Mouse (Mus musculus) kidney, postnatal 4 days (tissue): ENCODE data around the gene Tenm4.

ENCODE experiments used
- DNase-seq, 2 experiments: peaks; one replicate each; pipeline ENCODE4 v3.0.0; 2021; ENCODE audit warnings: mixed read lengths in 2 of 2

Gene Tenm4

DNA sequence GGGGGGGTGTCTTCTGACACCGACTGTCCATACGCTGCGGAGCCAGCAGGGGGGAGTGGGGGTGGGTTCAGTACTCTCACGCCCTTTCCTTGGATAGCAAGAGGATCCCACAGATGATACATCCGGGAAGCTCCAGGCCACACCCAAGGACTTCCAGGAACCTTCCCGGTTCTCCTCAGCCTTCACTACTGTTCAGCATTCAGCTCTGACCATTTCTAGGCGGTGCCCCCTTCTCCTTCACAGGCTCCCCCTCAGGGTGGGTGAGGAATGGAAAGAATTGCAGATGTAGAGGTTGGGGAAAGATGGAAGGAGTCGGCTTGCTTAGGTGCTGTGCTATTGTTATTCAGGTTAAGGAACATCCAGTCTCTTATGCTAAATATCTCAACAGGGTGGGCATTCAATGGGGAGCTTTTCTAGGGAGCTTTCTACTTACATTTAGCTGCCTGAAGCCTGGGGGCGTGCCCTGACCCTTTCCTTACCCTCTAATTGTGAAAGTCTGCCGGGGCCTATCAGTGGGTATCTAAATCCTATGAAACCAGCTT is 33.8 kb downstream of the Tenm4 start:
- DNase-seq: no peak

DNA sequence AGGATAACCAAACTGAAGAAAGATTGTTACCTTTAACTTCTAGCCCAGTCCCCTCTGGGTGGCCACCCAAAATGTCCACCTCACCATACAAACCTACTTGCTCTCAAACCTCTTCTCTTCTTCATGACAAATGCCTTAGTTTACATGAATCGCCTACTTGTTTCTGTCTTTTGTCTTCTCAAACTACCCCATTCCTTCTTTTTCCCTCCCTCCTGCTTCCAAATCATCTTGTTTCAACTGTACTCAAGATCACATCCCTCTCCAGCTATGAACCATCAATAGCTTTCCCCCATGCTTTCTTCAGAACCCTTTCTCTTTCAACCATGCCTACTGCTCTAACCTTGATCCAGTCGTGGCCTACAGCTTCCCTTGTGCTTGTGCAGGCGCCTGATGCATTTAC is 36.0 kb downstream of the Tenm4 start:
- no peak for DNase-seq

DNA sequence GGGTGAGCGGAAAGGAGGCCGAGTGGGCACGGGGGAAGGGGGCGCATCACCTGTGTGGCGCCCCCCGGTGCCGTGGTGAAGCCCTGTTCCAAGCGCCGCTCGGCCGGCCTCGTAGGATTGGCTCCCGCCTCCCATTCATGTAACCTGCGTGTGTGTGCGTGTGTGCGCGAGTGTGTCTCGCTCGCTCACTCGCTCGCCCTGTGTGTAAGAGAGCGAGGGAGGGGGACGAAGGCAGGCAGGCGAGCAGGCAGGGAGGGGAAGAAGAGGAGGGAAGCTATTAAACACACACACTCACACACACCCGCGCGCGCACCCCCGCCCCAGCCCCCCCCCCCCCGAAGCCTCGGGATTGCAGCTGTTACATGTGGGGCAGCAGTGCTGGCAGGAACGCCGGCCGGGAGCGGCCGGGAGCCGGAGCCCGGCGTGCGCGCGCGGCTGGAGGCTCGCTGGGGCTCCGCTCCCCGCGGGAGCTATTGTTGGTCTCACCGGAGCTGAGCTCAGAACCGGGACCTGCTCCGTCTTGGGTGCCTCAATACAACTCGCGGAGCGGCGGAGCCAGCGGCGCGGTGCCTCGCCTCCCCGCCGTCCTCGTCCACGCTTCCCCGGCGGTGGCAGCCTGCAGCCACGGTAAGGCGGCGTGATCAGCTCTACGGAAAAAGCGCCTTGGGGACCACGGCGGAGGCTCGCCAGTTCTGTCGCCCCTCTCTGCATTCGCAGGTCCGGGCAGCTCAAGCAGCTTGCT is 38.9 kb downstream of the Tenm4 start:
- DNase-seq: peak; percentile 57 to 78

DNA sequence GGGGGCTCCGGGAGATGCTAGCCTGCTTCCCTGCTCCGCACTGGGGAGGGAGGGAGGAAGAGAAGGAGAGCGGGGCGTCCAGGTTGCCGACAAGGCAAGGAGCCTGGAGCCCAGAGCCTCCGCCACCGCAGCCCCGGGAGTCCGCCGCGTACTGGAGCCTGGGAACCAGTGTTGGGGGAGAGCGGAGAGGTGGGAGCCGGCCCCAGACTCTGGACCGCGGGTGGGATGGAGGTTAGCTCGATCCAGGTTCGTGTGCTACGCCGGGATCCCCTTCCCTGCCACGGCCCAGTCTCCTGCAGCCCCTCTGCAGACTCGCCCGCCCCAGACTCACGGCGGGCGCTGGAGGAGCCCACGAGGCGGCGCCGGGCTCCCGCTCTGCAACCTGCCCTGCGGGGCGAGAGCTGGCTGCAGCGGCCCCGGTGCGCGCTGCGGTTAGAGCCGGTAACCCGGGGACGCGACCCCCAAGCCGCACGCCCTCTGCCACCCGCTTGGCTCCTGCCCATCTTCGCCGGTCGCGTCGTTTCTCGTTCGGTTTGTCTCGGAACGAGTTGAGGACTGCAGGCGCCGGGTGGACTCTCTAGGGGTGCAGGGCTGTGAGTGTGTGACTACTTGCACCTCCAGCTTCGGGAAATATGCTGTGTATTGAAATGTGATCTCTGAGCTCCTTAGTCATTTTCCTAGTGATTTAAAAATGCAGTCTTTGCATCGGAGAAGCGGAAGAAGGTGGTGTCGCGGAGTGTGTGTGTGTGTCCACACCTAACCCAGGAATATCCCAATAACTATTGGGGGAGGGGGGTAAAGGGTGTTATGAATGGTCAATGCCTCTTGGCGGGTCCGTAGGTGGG is 39.7 kb downstream of the Tenm4 start:
- DNase-seq: peak; percentile 70 to 82

DNA sequence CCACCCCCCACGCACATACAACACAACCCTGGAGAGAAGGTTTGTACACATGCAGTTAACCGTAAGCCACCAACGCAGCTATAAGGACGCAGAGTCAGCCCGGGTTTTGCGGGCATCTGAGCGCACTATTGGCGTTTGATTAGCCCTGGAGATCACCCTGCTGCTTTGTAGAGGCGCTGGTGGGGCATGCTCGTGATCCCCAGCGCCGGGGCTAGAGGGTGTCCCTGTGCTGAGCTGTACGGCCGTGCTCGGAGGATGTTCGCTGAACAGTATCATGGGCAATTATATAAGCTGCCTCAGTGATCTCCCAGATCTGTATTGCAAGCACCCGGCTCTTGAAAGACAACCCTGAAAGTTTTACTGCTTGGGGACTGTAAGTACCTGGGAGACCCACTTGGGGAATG is 40.6 kb downstream of the Tenm4 start:
- peak; percentile 39 to 58 for DNase-seq

DNA sequence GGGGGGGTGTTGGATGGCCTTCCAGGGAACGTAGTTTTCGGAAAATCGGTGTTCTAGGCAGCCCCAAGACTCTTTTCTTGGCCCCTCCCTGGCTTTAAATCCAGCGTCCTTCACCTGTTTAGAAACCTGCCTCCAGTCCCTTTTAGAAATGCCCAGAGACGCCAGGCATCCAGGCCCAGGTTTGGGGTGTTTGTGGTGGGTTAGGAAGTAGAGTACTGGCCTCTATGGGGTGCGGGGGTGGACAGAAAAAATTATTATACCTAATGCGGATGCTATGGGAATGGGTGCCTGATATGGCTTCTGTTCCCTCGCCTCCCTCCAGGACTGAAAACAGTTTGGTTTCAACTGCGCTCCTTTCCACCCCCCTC is 41.2 kb downstream of the Tenm4 start:
- DNase-seq: no peak

DNA sequence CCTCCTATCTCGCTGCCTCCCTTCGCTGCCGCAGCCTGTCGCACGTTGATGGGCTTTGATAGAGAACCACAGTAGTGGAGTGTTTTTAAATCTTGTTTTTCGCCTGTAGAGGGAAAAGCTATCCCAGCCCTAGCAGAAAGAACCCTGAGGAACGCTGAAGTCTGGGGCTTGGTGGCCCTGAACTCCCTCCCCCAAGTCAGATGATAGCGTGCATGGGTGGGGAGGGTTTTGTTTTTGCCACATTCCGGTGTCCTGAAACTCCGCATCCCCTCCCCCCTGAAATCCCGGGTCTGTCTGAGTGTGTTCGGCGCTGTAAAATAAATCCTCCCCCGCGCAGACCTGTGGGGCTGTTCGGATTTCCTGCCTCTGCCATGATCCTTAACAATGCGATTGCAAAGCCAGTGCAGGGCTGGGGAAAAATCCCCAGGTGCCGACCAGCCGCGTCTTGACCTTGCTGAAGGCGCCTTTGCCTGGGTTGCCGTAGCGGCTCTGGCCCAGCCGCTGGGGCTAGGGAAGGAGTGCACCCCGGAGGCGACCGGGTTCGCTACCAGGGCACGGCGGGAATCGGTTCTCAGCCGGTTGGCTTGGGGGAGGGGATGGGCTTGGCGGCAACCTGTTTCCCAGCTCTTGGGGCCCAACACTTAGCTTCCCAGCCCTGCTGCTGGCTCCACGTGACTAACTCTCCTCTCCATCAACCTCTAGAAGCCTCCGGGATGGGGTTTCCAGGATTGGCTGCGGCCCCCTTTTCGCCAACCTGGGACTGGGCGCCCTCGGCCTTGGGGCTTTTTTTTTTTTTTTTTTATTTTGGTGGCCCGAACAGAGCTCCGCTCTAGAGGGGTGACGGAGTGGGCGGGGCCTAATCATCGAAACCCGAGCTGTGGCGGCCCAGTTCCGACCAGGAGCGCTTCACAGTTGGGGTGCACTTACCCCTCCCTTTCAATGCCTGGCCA is 41.8 kb downstream of the Tenm4 start:
- peak; percentile 80 to 86 for DNase-seq

DNA sequence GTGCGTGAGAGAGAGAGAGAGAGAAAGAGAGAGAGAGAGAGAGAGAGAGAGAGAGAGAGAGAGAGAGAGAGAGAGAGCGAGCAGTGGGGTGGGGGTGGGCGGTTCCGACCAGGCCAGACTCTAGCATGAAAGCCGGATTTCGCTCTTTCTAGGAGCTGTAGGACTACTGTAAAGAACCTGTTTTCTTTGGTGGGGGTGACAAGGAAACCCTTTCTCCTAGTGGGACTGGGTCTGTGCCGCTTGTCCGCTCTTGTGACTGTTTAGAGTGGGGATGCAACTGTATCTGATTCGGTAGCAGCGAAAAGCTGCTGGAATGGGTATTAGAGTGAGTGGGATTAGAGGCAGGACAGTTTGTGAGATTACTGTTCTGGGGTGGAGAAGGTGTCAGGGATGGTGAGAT is 42.7 kb downstream of the Tenm4 start:
- DNase-seq: peak in 1 of 2 experiments; percentile 18

DNA sequence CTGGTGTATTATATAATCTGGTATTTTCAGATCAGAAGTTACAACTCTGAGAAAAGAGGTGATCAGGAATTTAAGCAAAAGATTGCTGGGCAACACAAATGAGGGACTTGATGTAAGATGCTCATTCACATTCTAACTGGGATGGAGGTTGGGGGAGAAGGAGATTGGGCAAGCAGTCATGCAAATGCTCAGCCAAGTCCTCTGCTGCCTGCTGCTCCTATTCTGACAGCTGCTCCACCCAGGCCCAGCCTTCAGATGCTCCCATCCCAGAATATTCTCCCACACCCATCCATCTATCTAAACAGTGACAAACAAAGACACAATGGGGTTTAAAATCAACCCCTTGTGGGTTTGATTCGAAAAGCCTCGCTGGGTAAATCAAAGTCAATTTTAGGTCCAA is 43.8 kb downstream of the Tenm4 start:
- DNase-seq: no peak

DNA sequence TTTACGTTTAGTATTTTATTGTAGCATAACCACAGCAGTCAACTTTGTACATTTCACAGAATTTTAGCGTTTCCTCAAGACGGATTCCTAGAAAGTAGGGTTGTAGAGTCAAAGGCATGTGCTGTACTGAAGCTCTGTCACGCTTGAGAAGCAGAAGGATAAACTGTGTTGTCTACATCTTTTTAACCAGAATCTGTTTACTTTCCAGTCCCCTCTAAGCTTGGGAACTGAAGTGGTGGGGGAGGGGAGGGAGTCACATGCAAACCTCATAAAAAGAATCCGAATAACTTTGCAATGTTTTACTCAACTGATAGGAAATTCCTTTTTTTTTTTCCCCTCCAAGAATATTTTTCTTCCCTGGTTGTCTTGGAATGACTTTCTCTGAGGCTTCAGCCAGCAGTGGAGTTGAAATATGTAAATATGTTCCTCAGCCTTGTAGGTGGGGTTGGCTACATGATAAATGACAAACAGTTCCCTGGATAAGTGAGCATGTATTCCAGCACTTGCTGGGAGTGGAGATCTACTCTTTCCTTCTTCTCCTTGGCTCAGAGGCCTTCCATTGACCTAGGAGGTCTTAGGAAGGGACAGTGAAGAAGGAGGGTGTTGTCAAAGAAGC is 45.0 kb downstream of the Tenm4 start:
- peak in 1 of 2 experiments; percentile 31 for DNase-seq

DNA sequence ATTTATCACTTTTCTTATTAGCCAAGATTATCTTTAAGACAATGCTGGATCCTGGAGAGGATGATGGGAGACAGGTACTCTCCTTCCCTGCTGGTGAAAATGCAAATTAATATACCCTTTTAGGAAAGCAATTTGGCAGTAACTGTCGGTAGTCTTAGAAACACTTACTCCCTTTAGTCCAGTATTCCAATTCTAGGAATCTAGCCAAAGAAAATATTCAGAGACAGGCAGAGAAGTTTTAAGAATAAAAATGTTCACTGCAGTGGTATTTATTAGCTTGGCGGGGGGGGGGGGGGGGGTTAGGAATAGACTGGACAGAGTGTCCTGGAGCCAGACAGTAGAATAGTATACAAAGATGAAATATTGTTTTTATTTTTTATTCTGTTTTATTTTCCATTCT is 48.3 kb downstream of the Tenm4 start:
- no peak for DNase-seq

DNA sequence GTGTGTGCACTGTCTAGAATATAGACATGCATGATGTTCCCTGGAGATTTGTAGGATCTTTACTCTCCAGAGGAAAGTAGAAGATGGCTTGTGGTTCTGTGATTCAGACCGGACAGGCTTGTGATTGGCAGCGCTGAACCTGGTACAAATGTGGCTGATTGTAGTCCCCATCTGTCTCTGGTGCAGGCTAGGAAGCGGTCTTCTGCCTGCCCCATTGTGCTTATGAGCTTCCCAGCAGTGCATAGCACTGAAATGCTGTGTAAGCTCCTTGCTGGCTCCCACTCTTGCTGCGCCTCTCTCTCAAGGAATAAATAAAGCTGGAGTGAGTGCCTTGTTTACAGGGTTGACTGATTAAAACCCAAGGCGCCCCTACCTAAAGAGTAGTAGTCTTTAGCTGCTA is 49.6 kb downstream of the Tenm4 start:
- no peak for DNase-seq

DNA sequence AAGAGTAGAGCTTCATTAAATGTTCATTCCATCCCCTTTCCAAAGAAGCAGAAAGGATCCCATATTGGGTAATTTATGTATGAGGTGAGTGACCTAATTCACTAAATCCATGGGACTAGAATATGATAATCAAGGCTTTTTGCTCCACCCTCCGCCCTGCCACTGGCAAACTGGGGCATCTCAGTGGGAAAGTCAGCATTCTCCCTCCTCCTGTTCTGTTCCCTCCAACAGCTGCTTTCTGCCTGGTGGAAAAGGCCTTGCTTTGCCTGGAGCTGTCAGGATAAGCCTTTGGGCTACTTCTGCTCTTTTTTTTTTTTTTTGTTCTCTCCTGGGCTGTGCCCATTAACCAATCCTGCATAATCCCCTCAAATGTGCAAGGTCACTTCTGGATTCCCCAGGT is 51.5 kb downstream of the Tenm4 start:
- no peak for DNase-seq

DNA sequence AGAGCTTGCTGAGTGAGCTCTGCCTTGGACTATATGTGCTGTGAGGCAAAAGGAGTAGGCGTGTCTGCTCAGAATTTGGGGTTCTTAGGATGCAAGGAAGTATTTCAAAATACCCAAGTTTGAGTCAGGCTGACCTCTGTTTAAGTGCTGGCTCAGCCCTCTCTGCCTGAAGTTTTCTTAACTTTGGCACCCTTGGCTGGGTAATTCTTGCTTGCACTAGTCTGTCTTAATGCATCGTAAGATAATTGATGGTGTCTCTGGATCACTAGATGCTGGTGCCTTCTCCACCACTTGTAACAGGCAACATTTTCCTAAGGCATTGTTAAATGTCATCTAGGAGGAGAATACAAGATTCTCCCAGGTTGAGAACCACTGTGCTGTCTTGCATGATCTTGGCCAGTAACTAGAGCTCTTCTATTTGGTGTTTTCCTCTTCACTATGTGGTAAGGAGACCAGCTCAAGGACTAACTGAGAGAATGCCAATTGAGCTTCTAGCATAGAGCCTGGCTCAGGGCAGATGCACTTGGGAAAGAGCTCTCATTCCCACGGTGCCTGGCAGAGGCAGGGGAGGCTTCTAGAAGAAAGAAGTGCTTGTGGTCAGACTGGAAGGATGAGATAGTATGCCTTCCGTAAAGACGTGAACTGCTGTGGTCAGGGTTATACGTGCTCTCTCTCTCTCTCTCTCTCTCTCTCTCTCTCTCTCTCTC is 57.7 kb downstream of the Tenm4 start:
- no peak for DNase-seq

DNA sequence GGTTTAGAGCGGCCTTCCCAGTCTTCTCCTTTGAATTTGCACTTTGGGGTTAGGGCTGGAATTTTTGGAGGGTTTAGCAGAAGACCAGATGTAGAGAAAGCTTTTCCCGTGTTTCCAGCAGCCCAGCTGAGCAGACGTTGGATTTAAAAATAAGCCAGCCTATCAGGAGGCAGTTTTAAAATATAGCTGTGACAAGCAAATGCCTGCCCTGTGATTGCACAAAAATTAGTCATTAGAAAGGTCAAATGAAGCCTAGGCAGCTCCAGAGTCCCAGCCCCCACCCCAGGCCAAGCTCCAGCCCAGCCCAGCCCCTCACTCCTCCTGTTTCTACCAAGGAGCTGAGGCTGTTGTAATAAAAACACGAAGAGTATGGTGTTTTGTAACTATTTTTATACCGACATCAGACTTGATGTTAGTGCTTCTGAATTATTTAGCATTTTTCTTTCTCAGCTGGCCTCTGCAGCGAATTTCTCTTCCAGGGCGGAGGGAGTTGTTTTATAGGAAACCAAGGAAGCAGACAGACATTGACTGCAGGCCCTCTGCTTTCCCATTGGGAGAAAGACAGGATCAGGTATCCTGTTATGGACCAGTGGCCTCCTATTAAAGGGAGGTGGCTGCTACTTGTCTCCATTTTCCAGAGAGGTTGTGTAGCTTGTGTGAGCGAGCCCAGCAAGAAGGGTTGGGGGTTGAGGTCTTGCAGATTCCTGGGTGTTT is 59.1 kb downstream of the Tenm4 start:
- peak; percentile 52 to 56 for DNase-seq

DNA sequence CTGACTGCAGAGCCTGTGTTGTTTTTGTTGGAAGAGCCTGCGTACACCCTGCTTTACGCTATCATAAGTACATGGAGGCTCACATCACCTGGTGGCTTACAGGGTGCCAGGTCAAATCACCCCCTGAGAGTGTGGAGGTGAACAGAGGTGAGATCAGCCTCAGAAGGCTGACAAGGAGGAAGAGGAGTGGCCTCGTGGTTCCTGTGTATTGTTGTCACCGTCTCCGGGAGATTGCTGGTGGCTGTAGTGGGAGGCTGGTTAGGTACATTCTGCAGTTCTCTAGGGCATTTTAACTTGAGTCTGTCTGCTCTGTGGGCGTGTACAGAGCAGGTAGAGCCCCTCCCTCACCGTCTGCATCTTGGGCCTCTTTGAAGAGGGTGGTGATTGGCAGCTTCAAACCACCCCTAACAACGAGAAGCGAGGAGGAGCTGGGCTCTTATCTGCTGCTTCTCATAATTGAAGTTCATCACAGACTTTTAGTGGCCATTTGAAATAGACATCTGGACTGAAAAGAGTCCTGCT is 59.7 kb downstream of the Tenm4 start:
- DNase-seq: peak in 1 of 2 experiments; percentile 10

DNA sequence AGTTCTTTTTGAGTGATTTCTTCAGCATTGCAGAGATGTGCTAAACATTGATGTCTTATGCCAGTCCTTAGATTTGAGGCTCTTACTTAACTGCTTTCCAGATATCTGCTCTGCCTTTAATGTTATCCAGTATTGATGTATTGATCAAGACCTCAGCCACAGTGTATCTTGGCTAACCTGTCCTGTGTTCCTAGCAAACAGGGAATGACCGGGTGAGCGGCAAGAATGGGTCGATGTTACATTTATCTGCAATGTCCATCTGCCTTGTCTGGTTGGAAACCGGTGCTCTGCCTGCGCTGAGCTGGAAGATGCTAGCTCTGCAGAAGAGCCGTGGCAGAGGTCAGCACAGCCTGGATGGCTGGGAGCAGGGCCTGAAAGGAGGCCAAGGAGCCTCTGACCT is 64.8 kb downstream of the Tenm4 start:
- no peak for DNase-seq

DNA sequence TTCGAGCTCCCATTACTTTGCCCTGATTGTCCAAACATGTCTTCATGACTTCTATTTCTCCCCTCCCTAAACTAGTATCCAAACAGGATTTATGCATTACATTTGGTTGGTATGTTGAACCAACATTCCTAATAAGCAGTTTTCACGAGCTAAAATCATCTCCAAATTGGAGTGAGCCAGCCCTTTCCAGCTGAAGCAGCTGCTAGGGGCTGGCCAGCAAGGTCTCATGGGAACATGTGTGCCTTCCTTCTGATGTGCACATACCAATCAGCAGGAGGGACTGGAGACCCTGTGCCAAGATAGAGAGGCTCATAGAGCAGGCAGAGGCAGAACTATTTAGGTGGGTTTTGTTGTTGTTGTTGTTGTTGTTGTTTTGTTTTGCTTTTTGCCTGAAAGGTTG is 69.6 kb downstream of the Tenm4 start:
- peak; percentile 22 to 49 for DNase-seq

DNA sequence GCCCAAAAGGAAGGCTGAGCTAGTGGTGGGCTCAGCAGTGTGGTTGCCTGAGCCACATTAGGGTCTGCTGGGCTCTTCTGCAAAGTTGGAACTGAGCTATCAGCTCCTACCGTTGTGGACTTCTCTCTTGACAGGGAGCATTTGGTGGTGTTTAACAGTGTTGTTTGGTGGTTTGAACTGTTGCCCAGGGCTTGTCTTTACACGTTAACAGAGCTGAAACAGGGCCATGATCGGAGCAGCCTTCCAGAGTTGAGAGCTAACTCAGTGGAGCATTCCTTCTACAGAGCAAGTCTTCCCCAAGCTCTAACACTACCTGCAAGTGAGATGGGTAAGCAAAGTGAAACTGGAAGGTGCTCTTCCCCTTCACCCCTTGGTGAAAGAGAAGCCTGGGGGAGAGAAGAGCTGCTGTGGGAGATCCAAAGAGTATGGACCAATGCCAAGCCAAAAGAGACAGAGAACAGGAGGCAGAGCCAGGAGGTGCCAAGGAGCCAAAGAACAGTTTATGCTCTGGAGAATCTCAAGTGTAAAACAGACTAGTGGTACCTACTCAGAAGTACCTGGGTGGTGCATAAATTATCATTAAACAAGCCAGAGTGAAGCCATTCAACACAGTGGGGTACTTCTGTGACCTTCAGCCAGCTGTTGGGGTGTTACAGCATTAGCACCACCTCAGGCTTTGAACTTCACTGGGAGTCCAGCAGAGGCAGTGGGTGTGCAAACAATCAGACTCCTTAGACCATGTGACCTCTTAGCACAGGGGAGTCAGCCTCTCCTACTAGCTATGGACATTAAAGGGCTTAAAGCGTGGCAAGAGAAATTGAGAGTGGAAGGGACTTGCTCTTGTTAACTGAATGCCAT is 71.5 kb downstream of the Tenm4 start:
- peak; percentile 15 to 26 for DNase-seq

DNA sequence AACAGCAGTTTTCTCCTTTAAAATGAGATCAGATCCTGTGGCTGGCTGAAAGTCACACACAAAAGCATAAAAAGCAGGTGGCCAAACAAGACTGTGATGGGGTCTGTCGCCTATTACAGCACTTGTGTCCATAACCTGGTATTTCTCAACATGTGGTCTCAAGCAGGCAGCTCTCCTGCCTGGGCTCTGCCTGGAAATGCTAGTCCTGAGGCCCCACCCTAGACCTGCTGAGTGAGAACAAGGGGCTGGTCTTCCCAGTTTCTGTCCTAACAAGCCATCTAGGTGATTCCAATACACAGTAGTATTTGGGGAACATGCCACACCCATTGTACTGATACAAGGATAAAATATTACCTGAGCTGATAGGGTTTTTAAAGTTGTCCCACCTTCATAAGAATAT is 73.8 kb downstream of the Tenm4 start:
- no peak for DNase-seq
